Mouse (Mus musculus): ENCODE results near the gene Lgmn. TPM values are rescaled to one million over a fixed set of nuclear protein-coding genes. Genes with fewer than 3 reads are reported as not detected.

The Lgmn gene
- polyA plus RNA-seq, 1 experiment from 2014 or later: 42.8 TPM

- no peaks in the 10 kb centered on the region for H3K36me3 ChIP-seq (replicated peaks)
- no peak for DNase-seq (ENCODE audit: extremely low spot score, low spot score)
- H3K4me3 ChIP-seq: no peak overlapping the region
- H3K4me1 ChIP-seq: peaks cover 8% of the 10 kb centered on the region; the same call in 1 of the 2 replicates
- H3K27me3 ChIP-seq (ENCODE audit: poor library complexity, severe bottlenecking): no peaks in the 10 kb centered on the region
- no peak overlapping the region for H3K27ac ChIP-seq
- 92% methylated on average over 6 of the region's 6 CpGs for WGBS
- no peaks in the 10 kb centered on the region; the same call in 1 of the 2 replicates for H3K9me3 ChIP-seq
These were observed 91.2 kb downstream of the Lgmn start for GRCm38 (mm10) chr12:102348447-102348846.

GRCm38 (mm10) chr12:102346507-102346906 is 93.1 kb downstream of the Lgmn start:
- Histone ChIP-seq H3K4me3 (no peak overlapping the region), H3K36me3 (replicated peaks) (no peaks in the 10 kb centered on the region), H3K27ac (no peak overlapping the region), H3K27me3 (ENCODE audit: poor library complexity, severe bottlenecking) (no peaks in the 10 kb centered on the region), H3K9me3 (no peaks in the 10 kb centered on the region; the same call in 1 of the 2 replicates), H3K4me1 (peaks cover 19% of the 10 kb centered on the region)
- peak; percentile 30 for DNase-seq (ENCODE audit: extremely low spot score, low spot score)
- WGBS: 10% methylated on average over 1 of the region's 1 CpGs

- Histone ChIP-seq H3K4me1 (peaks cover 19% of the 10 kb centered on the region), H3K27me3 (ENCODE audit: poor library complexity, severe bottlenecking) (no peaks in the 10 kb centered on the region), H3K36me3 (replicated peaks) (no peaks in the 10 kb centered on the region), H3K9me3 (no peaks in the 10 kb centered on the region; the same call in 1 of the 2 replicates), H3K4me3 (no peak overlapping the region), H3K27ac (no peak overlapping the region)
- no peak for DNase-seq (ENCODE audit: extremely low spot score, low spot score)
- 63% methylated on average over 14 of the region's 14 CpGs for WGBS
These were observed 94.4 kb downstream of the Lgmn start for GRCm38 (mm10) chr12:102345031-102345815.

Other genes starting within 250 kb of the Lgmn start
- gene Rin3, start 156.8 kb downstream of the Lgmn start, polyA plus RNA-seq (2016; fragmentation: Nextera tagmentation; extraction: Ambion mirVana): 2.8 and 3.3 TPM in 2 replicates
- 25.0 and 26.3 TPM in 2 replicates for gene Golga5, start 29.3 kb upstream of the Lgmn start, polyA plus RNA-seq (2016; fragmentation: Nextera tagmentation; extraction: Ambion mirVana)
- 6.7 and 9.2 TPM in 2 replicates for gene Chga, start 115.2 kb upstream of the Lgmn start, polyA plus RNA-seq (2016; fragmentation: Nextera tagmentation; extraction: Ambion mirVana)

Data from forebrain, embryonic 10.5 days (tissue).